In genomic region chr11:101459716-101460115, GRCm38 (mm10) we compare ENCODE assay signal across 11 mouse cellular contexts. TPM values are rescaled to one million over a fixed set of nuclear protein-coding genes. Genes with fewer than 3 reads are reported as not detected.
DNase-seq lines count a peak whose midpoint lies in the region; ATAC-seq and TF ChIP-seq lines count a peak whose summit lies in the region.
"Had no signal": no experiment of that assay in that cellular context is flagged by ENCODE, and none has a peak within 500 bp of the region (broad histone marks: within the 10 kb centered on the region; RNA-seq: fewer than 3 reads in every experiment).

No protein-coding gene starts in this region.

- H3K36me3 ChIP-seq in heart, postnatal 0 days (replicated peaks; ENCODE audit: control insufficient read depth, insufficient read depth, low read length): peaks cover 64% of the 10 kb centered on the region
- H3K36me3 ChIP-seq in ES-Bruce4 (ENCODE audit: control insufficient read depth, insufficient read depth, low read length, poor library complexity, severe bottlenecking): peaks cover 11% of the 10 kb centered on the region; the same call in 1 of the 2 replicates
- peaks cover 37% of the 10 kb centered on the region for H3K36me3 ChIP-seq in embryonic facial prominence, embryonic 10.5 days (replicated peaks)
- no peaks in the 10 kb centered on the region; the same call in 1 of the 2 replicates for H3K36me3 ChIP-seq in liver, embryonic 16.5 days (ENCODE audit: control insufficient read depth, insufficient read depth)

- WGBS in heart, postnatal 0 days: 36% methylated on average over 6 of the region's 6 CpGs
- WGBS in embryonic facial prominence, embryonic 10.5 days: 27% methylated on average over 6 of the region's 6 CpGs
- 78% methylated on average over 6 of the region's 6 CpGs for WGBS in liver, embryonic 16.5 days (ENCODE audit: insufficient replicate concordance)

- H3K27ac ChIP-seq in heart, postnatal 0 days (ENCODE audit: low read depth): no peak overlapping the region
- H3K27ac ChIP-seq in ES-Bruce4 (ENCODE audit: insufficient read depth, low read length): 0 out of 2 replicates have a peak overlapping the region, but pooled peaks have one; percentile 31
- H3K27ac ChIP-seq in embryonic facial prominence, embryonic 10.5 days (replicated peaks): peak overlapping the region; percentile 65
- no peak overlapping the region for H3K27ac ChIP-seq in liver, embryonic 16.5 days (ENCODE audit: low read length)
- H3K27ac ChIP-seq: forebrain, embryonic 15.5 days; hindbrain, embryonic 15.5 days had no signal

- TF ChIP-seq POLR2A in ES-Bruce4 (IDR thresholded peaks at IDR 0.05; ENCODE audit: insufficient read depth, low read length): no peak

- intact Hi-C loops in heart, postnatal 25 days (cut with DNase I): loop anchor here (10.0 kb wide), 1 partner anchor 275 kb away; the partner anchor contains the start of gene Dhx8

- no peaks in the 10 kb centered on the region for H3K4me1 ChIP-seq in heart, postnatal 0 days (ENCODE audit: control insufficient read depth, insufficient read depth)
- H3K4me1 ChIP-seq in ES-Bruce4 (ENCODE audit: control insufficient read depth, insufficient read depth, low read length): peaks cover 13% of the 10 kb centered on the region
- H3K4me1 ChIP-seq in embryonic facial prominence, embryonic 10.5 days: peaks cover 68% of the 10 kb centered on the region
- peaks cover 24% of the 10 kb centered on the region for H3K4me1 ChIP-seq in liver, embryonic 16.5 days (ENCODE audit: control insufficient read depth, low read depth, low read length)

- H3K9ac ChIP-seq in heart, postnatal 0 days (replicated peaks; ENCODE audit: low read depth, low read length): no peak overlapping the region
- no peak overlapping the region for H3K9ac ChIP-seq in ES-Bruce4 (ENCODE audit: low read depth, poor library complexity, severe bottlenecking)
- H3K9ac ChIP-seq in liver, embryonic 16.5 days (ENCODE audit: low read depth, low read length): no peak overlapping the region
- H3K9ac ChIP-seq: forebrain, embryonic 15.5 days; hindbrain, embryonic 15.5 days had no signal

- no peaks in the 10 kb centered on the region for H3K9me3 ChIP-seq in heart, postnatal 0 days (replicated peaks; ENCODE audit: control insufficient read depth, low read length)
- no peaks in the 10 kb centered on the region for H3K9me3 ChIP-seq in ES-Bruce4 (replicated peaks; ENCODE audit: control insufficient read depth, insufficient read depth, low read length, poor library complexity, severe bottlenecking)
- no peaks in the 10 kb centered on the region for H3K9me3 ChIP-seq in embryonic facial prominence, embryonic 10.5 days
- H3K9me3 ChIP-seq in liver, embryonic 16.5 days (replicated peaks; ENCODE audit: control insufficient read depth, low read length): no peaks in the 10 kb centered on the region
- H3K9me3 ChIP-seq: forebrain, embryonic 15.5 days; hindbrain, embryonic 15.5 days had no signal

- peak; percentile 21; the same call in 1 of the 2 replicates for ATAC-seq in heart, postnatal 0 days (ENCODE audit: insufficient read depth, low read depth)
- 0 out of 2 replicates have a peak, but pooled peaks have one; percentile 4 for ATAC-seq in liver, embryonic 16.5 days (ENCODE audit: low read depth)
- ATAC-seq: forebrain, embryonic 15.5 days had no signal

- H3K4me3 ChIP-seq in heart, postnatal 0 days (ENCODE audit: low read depth, low read length): no peak overlapping the region
- H3K4me3 ChIP-seq in ES-Bruce4 (ENCODE audit: low read depth, low read length): no peak overlapping the region
- H3K4me3 ChIP-seq in embryonic facial prominence, embryonic 10.5 days: 0 out of 2 replicates have a peak overlapping the region, but pooled peaks have one; percentile 16
- H3K4me3 ChIP-seq in liver, embryonic 16.5 days (ENCODE audit: low read depth, low read length): no peak overlapping the region
- H3K4me3 ChIP-seq: forebrain, embryonic 15.5 days; hindbrain, embryonic 15.5 days had no signal

- no peak for TF ChIP-seq CTCF in heart, postnatal 0 days (IDR thresholded peaks at IDR 0.05; ENCODE audit: low read depth)
- no peak for TF ChIP-seq CTCF in ES-Bruce4 (IDR thresholded peaks at IDR 0.05; ENCODE audit: low read depth, low read length)

- TF ChIP-seq EP300 in heart, postnatal 0 days (IDR thresholded peaks at IDR 0.05; ENCODE audit: low read depth): no peak
- TF ChIP-seq EP300 in ES-Bruce4 (IDR thresholded peaks at IDR 0.05; ENCODE audit: insufficient read depth, low read depth, low read length): no peak

- no peak for DNase-seq in heart, postnatal 0 days (ENCODE audit: low spot score)
- no peak for DNase-seq in heart, postnatal 25 days (ENCODE audit: low spot score)
- no peak for DNase-seq in embryonic facial prominence, embryonic 10.5 days (ENCODE audit: low spot score)
- DNase-seq in ovary, postnatal 14 days (ENCODE audit: low spot score): no peak
- no peak for DNase-seq in layer of hippocampus, postnatal 25 days (ENCODE audit: extremely low spot score in 1 of 2, low spot score in 1 of 2)
- DNase-seq: cerebellum, adult 18-20 months; embryo, embryonic 11 days had no signal

- no peak overlapping the region for H3K4me2 ChIP-seq in heart, postnatal 0 days (ENCODE audit: low read depth, low read length)
- no peak overlapping the region for H3K4me2 ChIP-seq in liver, embryonic 16.5 days (ENCODE audit: low read depth, low read length)
- H3K4me2 ChIP-seq: forebrain, embryonic 15.5 days; hindbrain, embryonic 15.5 days had no signal

- H3K27me3 ChIP-seq in heart, postnatal 0 days (ENCODE audit: control insufficient read depth, insufficient read depth, low read length): no peaks in the 10 kb centered on the region
- H3K27me3 ChIP-seq in ES-Bruce4 (ENCODE audit: control insufficient read depth, insufficient read depth, low read length, poor library complexity, severe bottlenecking): no peaks in the 10 kb centered on the region
- H3K27me3 ChIP-seq in embryonic facial prominence, embryonic 10.5 days (replicated peaks; ENCODE audit: low read depth, poor library complexity, severe bottlenecking): no peaks in the 10 kb centered on the region
- H3K27me3 ChIP-seq in liver, embryonic 16.5 days (ENCODE audit: control insufficient read depth, insufficient read depth, low read depth, low read length): peaks cover 8% of the 10 kb centered on the region
- H3K27me3 ChIP-seq: forebrain, embryonic 15.5 days; hindbrain, embryonic 15.5 days had no signal

RNA-seq across cellular contexts. Expression of gene Rnd2, which starts 5.1 kb away (rescaled TPM):
- 4.9 and 6.1 TPM in 2 replicates for total RNA-seq in heart, postnatal 0 days (2014; rRNA removed; ENCODE audit: low replicate concordance)
- 5.1 and 5.7 TPM in 2 replicates for polyA plus RNA-seq in heart, postnatal 0 days (2015; fragmentation: Nextera tagmentation; extraction: Ambion mirVana)
- total RNA-seq in heart, postnatal 25 days (2021): 1 to 10 TPM; 5.7 to 6.2 TPM
- polyA plus RNA-seq in ES-Bruce4 (2011; ENCODE audit: insufficient read depth, insufficient read length, low read depth, missing spikeins): 11.2 and 11.4 TPM in 2 replicates
- polyA plus RNA-seq in embryonic facial prominence, embryonic 10.5 days (2016; fragmentation: Nextera tagmentation; extraction: Ambion mirVana): 16.5 and 31.6 TPM in 2 replicates
- polyA plus RNA-seq in liver, embryonic 16.5 days (2015; fragmentation: Nextera tagmentation; extraction: Ambion mirVana): 1.4 and 1.7 TPM in 2 replicates
- 100 to 1,000 TPM; 145 to 159 TPM for total RNA-seq in layer of hippocampus, postnatal 25 days (2021)

RNA-seq across cellular contexts. Expression of gene Vat1, which starts 6.3 kb away (rescaled TPM):
- total RNA-seq in heart, postnatal 0 days (2014; rRNA removed; ENCODE audit: low replicate concordance): 82.0 and 84.2 TPM in 2 replicates
- 19.5 and 19.7 TPM in 2 replicates for polyA plus RNA-seq in heart, postnatal 0 days (2015; fragmentation: Nextera tagmentation; extraction: Ambion mirVana)
- total RNA-seq in heart, postnatal 25 days (2021): 10 to 100 TPM; 21.6 to 25.5 TPM
- polyA plus RNA-seq in ES-Bruce4 (2011; ENCODE audit: insufficient read depth, insufficient read length, low read depth, missing spikeins): 91.2 and 101 TPM in 2 replicates
- 21.3 and 29.6 TPM in 2 replicates for polyA plus RNA-seq in embryonic facial prominence, embryonic 10.5 days (2016; fragmentation: Nextera tagmentation; extraction: Ambion mirVana)
- 10.2 and 12.3 TPM in 2 replicates for polyA plus RNA-seq in liver, embryonic 16.5 days (2015; fragmentation: Nextera tagmentation; extraction: Ambion mirVana)
- 10 to 100 TPM; 33.2 to 36.0 TPM for total RNA-seq in layer of hippocampus, postnatal 25 days (2021)

RNA-seq across cellular contexts. Expression of gene Ifi35, which starts 11.5 kb away (rescaled TPM):
- 26.3 and 28.9 TPM in 2 replicates for total RNA-seq in heart, postnatal 0 days (2014; rRNA removed; ENCODE audit: low replicate concordance)
- 23.9 and 24.2 TPM in 2 replicates for polyA plus RNA-seq in heart, postnatal 0 days (2015; fragmentation: Nextera tagmentation; extraction: Ambion mirVana)
- total RNA-seq in heart, postnatal 25 days (2021): 10 to 100 TPM; 12.0 to 13.7 TPM
- 6.7 and 9.0 TPM in 2 replicates for polyA plus RNA-seq in ES-Bruce4 (2011; ENCODE audit: insufficient read depth, insufficient read length, low read depth, missing spikeins)
- 2.1 and 3.1 TPM in 2 replicates for polyA plus RNA-seq in embryonic facial prominence, embryonic 10.5 days (2016; fragmentation: Nextera tagmentation; extraction: Ambion mirVana)
- 22.4 and 26.5 TPM in 2 replicates for polyA plus RNA-seq in liver, embryonic 16.5 days (2015; fragmentation: Nextera tagmentation; extraction: Ambion mirVana)
- total RNA-seq in layer of hippocampus, postnatal 25 days (2021): 1 to 10 TPM; 1.9 to 2.2 TPM

RNA-seq across cellular contexts. Expression of gene Rpl27, which starts 17.6 kb away (rescaled TPM):
- 796 and 938 TPM in 2 replicates for total RNA-seq in heart, postnatal 0 days (2014; rRNA removed; ENCODE audit: low replicate concordance)
- polyA plus RNA-seq in heart, postnatal 0 days (2015; fragmentation: Nextera tagmentation; extraction: Ambion mirVana): 242 and 248 TPM in 2 replicates
- total RNA-seq in heart, postnatal 25 days (2021): 10 to 100 TPM; 46.7 to 56.2 TPM
- 1,188 and 1,249 TPM in 2 replicates for polyA plus RNA-seq in ES-Bruce4 (2011; ENCODE audit: insufficient read depth, insufficient read length, low read depth, missing spikeins)
- polyA plus RNA-seq in embryonic facial prominence, embryonic 10.5 days (2016; fragmentation: Nextera tagmentation; extraction: Ambion mirVana): 469 and 481 TPM in 2 replicates
- polyA plus RNA-seq in liver, embryonic 16.5 days (2015; fragmentation: Nextera tagmentation; extraction: Ambion mirVana): 138 and 160 TPM in 2 replicates
- 10 to 100 TPM; 50.0 to 52.5 TPM for total RNA-seq in layer of hippocampus, postnatal 25 days (2021)

RNA-seq across cellular contexts. Expression of gene Ptges3l, which starts 34.6 kb away (rescaled TPM):
- 32.8 and 40.7 TPM in 2 replicates for total RNA-seq in heart, postnatal 0 days (2014; rRNA removed; ENCODE audit: low replicate concordance)
- 86.9 and 93.5 TPM in 2 replicates for polyA plus RNA-seq in heart, postnatal 0 days (2015; fragmentation: Nextera tagmentation; extraction: Ambion mirVana)
- total RNA-seq in heart, postnatal 25 days (2021): 10 to 100 TPM; 69.0 to 80.2 TPM
- not detected in 2 replicates for polyA plus RNA-seq in ES-Bruce4 (2011; ENCODE audit: insufficient read depth, insufficient read length, low read depth, missing spikeins)
- polyA plus RNA-seq in embryonic facial prominence, embryonic 10.5 days (2016; fragmentation: Nextera tagmentation; extraction: Ambion mirVana): 3.9 and 4.7 TPM in 2 replicates
- polyA plus RNA-seq in liver, embryonic 16.5 days (2015; fragmentation: Nextera tagmentation; extraction: Ambion mirVana): 0.82 and 2.0 TPM in 2 replicates
- 1 to 10 TPM; 1.3 to 1.4 TPM for total RNA-seq in layer of hippocampus, postnatal 25 days (2021)

Comparison
In these comparisons a context has a peak if more than half of its experiments do, and no peak if none do; other contexts are left out.
1. H3K27ac ChIP-seq: peak in ES-Bruce4 (single experiment) and embryonic facial prominence, embryonic 10.5 days (single experiment); none in heart, postnatal 0 days (single experiment) and liver, embryonic 16.5 days (single experiment).